Mouse (Mus musculus) heart, embryonic 16.5 days (tissue): ENCODE data around the gene Art5. TPM values are rescaled to one million over a fixed set of nuclear protein-coding genes. Genes with fewer than 3 reads are reported as not detected.
A peak's percentile ranks its signal among the peaks of the same experiment; 100 is the strongest.

Experiments
- ATAC-seq: fragments of 200-750 bp; cut with Nextera tagmentation; replicated peaks from 2 replicates; pipeline ENCODE4 v1.8.0; 2017; ENCODE audit warnings: moderate number of reproducible peaks; ENCODE audit not compliant: insufficient read depth, low FRiP score; ENCODE audit errors: extremely low read depth
- H3K27ac ChIP-seq: fragments of 300-500 bp; sonication (generic); 2 replicates; pipeline ENCODE4 v1.5.1; 2014; ENCODE audit warnings: mild to moderate bottlenecking, low read length, control low read depth, moderate library complexity
- H3K27me3 ChIP-seq: fragments of 300-500 bp; sonication (generic); 2 replicates; pipeline ENCODE4 v1.6.1; 2014; ENCODE audit warnings: low read length, mixed read lengths; ENCODE audit not compliant: control insufficient read depth, insufficient read depth
- H3K36me3 ChIP-seq: fragments of 300-500 bp; sonication (generic); 2 replicates; pipeline ENCODE4 v1.6.1; 2014; ENCODE audit not compliant: control insufficient read depth, insufficient read depth
- H3K4me1 ChIP-seq: fragments of 300-500 bp; sonication (generic); 2 replicates; pipeline ENCODE4 v1.6.1; 2014; ENCODE audit warnings: low read length, mixed read lengths; ENCODE audit not compliant: control insufficient read depth, insufficient read depth
- H3K4me2 ChIP-seq: fragments of 300-500 bp; sonication (generic); 2 replicates; pipeline ENCODE4 v1.6.1; 2014; ENCODE audit warnings: low read depth, mild to moderate bottlenecking, control low read depth, low read length
- H3K4me3 ChIP-seq: fragments of 300-500 bp; sonication (generic); 2 replicates; pipeline ENCODE4 v1.5.1; 2014; ENCODE audit warnings: mild to moderate bottlenecking, control low read depth, low read length
- H3K9ac ChIP-seq: fragments of 300-500 bp; sonication (generic); 2 replicates; pipeline ENCODE4 v1.6.1; 2014; ENCODE audit warnings: low read length, control low read depth
- H3K9me3 ChIP-seq: fragments of 300-500 bp; sonication (generic); replicated peaks from 2 replicates; pipeline ENCODE4 v1.6.1; 2016; ENCODE audit warnings: low read length; ENCODE audit not compliant: control insufficient read depth
- WGBS: fragments of 180-500 bp; shearing (Covaris S2); extraction: QIAGEN DNeasy Blood & Tissue Kit; methylation state at CpG from one replicate; pipeline ENCODE4 v1.1.7; 2014; 5-methylcytosine and 5-hydroxymethylcytosine counted together
- polyA plus RNA-seq: library from polyadenylated mRNA; unstranded; fragments of >200 nt; fragmentation: Nextera tagmentation; extraction: Ambion mirVana; gene quantifications from 2 replicates; pipeline ENCODE4 v1.2.1, GENCODE M21; 2015

The Art5 gene
- polyA plus RNA-seq, 1 experiment from 2014 or later, result 1.9 TPM

- H3K27me3 ChIP-seq, result no peaks in the 10 kb centered on the region
- 0 out of 2 replicates have a peak overlapping the region, but pooled peaks have one; percentile 25 for H3K27ac ChIP-seq
- H3K36me3 ChIP-seq, result no peaks in the 10 kb centered on the region
- peak overlapping the region; percentile 11 for H3K9ac ChIP-seq
- peak; percentile 55 for ATAC-seq
- WGBS, result 6% methylated on average over 30 of the region's 30 CpGs
- H3K9me3 ChIP-seq, result no peaks in the 10 kb centered on the region
- H3K4me3 ChIP-seq, result peak overlapping the region; percentile 30
- peaks cover 17% of the 10 kb centered on the region for H3K4me1 ChIP-seq
- H3K4me2 ChIP-seq, result peak overlapping the region; percentile 60
Observed at GRCm38 (mm10) chr7:102099760-102100661, 9.3 kb downstream of the Art5 start.

GRCm38 (mm10) chr7:102087336-102087735, 22.0 kb downstream of the Art5 start:
- Histone ChIP-seq H3K4me2 (no peak overlapping the region), H3K4me1 (no peaks in the 10 kb centered on the region), H3K27ac (no peak overlapping the region), H3K36me3 (peaks cover 9% of the 10 kb centered on the region), H3K27me3 (no peaks in the 10 kb centered on the region), H3K9ac (no peak overlapping the region), H3K9me3 (no peaks in the 10 kb centered on the region; the same call in 1 of the 2 replicates), H3K4me3 (no peak overlapping the region)
- no peak for ATAC-seq
- 94% methylated on average over 4 of the region's 4 CpGs for WGBS

GRCm38 (mm10) chr7:102084041-102084696, 25.1 kb downstream of the Art5 start:
- H3K4me2 ChIP-seq, result no peak overlapping the region
- H3K27ac ChIP-seq, result no peak overlapping the region
- no peak overlapping the region for H3K9ac ChIP-seq
- no peaks in the 10 kb centered on the region for H3K9me3 ChIP-seq
- H3K4me3 ChIP-seq, result no peak overlapping the region
- H3K27me3 ChIP-seq, result no peaks in the 10 kb centered on the region
- ATAC-seq, result no peak
- WGBS, result 78% methylated on average over 26 of the region's 26 CpGs
- peaks cover 26% of the 10 kb centered on the region for H3K36me3 ChIP-seq
- H3K4me1 ChIP-seq, result no peaks in the 10 kb centered on the region

- H3K27me3 ChIP-seq, result no peaks in the 10 kb centered on the region
- no peak within 1 kb of the TSS for H3K4me3 ChIP-seq
- no peaks in the 10 kb centered on the region for H3K4me1 ChIP-seq
- no peak within 1 kb of the TSS for H3K27ac ChIP-seq
- no peak within 1 kb of the TSS for H3K4me2 ChIP-seq
- ATAC-seq, result no peak
- no peak within 1 kb of the TSS for H3K9ac ChIP-seq
- no peaks in the 10 kb centered on the region for H3K9me3 ChIP-seq
- peaks cover 31% of the 10 kb centered on the region for H3K36me3 ChIP-seq
- 84% methylated on average over 5 of the region's 5 CpGs for WGBS
Observed at GRCm38 (mm10) chr7:102082816-102083215, 26.5 kb downstream of the Art5 start, which contains the start of gene Trpc2. Trpc2 (plus strand) TSS chr7:102083116.

GRCm38 (mm10) chr7:102081784-102082183, 27.5 kb downstream of the Art5 start:
- Histone ChIP-seq H3K9ac (no peak overlapping the region), H3K9me3 (no peaks in the 10 kb centered on the region), H3K27ac (no peak overlapping the region), H3K4me3 (no peak overlapping the region), H3K36me3 (peaks cover 41% of the 10 kb centered on the region), H3K4me1 (no peaks in the 10 kb centered on the region), H3K27me3 (no peaks in the 10 kb centered on the region), H3K4me2 (no peak overlapping the region)
- ATAC-seq, result no peak
- WGBS, result 89% methylated on average over 5 of the region's 5 CpGs

GRCm38 (mm10) chr7:102080311-102080710, 29.0 kb downstream of the Art5 start:
- Histone ChIP-seq H3K4me1 (no peaks in the 10 kb centered on the region), H3K36me3 (peaks cover 51% of the 10 kb centered on the region), H3K27me3 (no peaks in the 10 kb centered on the region), H3K27ac (no peak overlapping the region), H3K4me3 (no peak overlapping the region), H3K9ac (no peak overlapping the region), H3K9me3 (no peaks in the 10 kb centered on the region), H3K4me2 (no peak overlapping the region)
- ATAC-seq, result no peak
- WGBS, result 87% methylated on average over 8 of the region's 8 CpGs

GRCm38 (mm10) chr7:102078517-102078916, 30.8 kb downstream of the Art5 start:
- no peaks in the 10 kb centered on the region for H3K9me3 ChIP-seq
- H3K4me2 ChIP-seq, result no peak overlapping the region
- no peak overlapping the region for H3K9ac ChIP-seq
- H3K27me3 ChIP-seq, result no peaks in the 10 kb centered on the region
- no peaks in the 10 kb centered on the region for H3K4me1 ChIP-seq
- H3K4me3 ChIP-seq, result no peak overlapping the region
- H3K27ac ChIP-seq, result no peak overlapping the region
- WGBS, result 76% methylated on average over 7 of the region's 7 CpGs
- H3K36me3 ChIP-seq, result peaks cover 60% of the 10 kb centered on the region
- ATAC-seq, result no peak

- 76% methylated on average over 6 of the region's 7 CpGs for WGBS
- H3K36me3 ChIP-seq, result peaks cover 67% of the 10 kb centered on the region
- H3K9me3 ChIP-seq, result no peaks in the 10 kb centered on the region
- no peaks in the 10 kb centered on the region for H3K4me1 ChIP-seq
- no peak overlapping the region for H3K4me2 ChIP-seq
- H3K4me3 ChIP-seq, result no peak overlapping the region
- no peaks in the 10 kb centered on the region for H3K27me3 ChIP-seq
- no peak for ATAC-seq
- no peak overlapping the region for H3K9ac ChIP-seq
- no peak overlapping the region for H3K27ac ChIP-seq
Observed at GRCm38 (mm10) chr7:102076714-102077296, 32.5 kb downstream of the Art5 start.

- H3K9me3 ChIP-seq, result no peaks in the 10 kb centered on the region
- H3K4me2 ChIP-seq, result peak overlapping the region; percentile 75
- H3K4me1 ChIP-seq, result peaks cover 12% of the 10 kb centered on the region
- H3K9ac ChIP-seq, result peak overlapping the region; percentile 72
- H3K27ac ChIP-seq, result no peak overlapping the region
- H3K36me3 ChIP-seq, result peaks cover 6% of the 10 kb centered on the region; the same call in 1 of the 2 replicates
- WGBS, result 66% methylated on average over 6 of the region's 6 CpGs
- H3K27me3 ChIP-seq, result no peaks in the 10 kb centered on the region
- no peak for ATAC-seq
- peak overlapping the region; percentile 64 for H3K4me3 ChIP-seq
Observed at GRCm38 (mm10) chr7:102066363-102066762, 42.9 kb downstream of the Art5 start.
